Mouse (Mus musculus) testis, postnatal 14 days (tissue): ENCODE data around the gene Ipcef1.
"Not testable (repeated sequence)": the region's sequence is repeated elsewhere in the genome, so short reads cannot be mapped to it uniquely, and the experiment has no call there.

ENCODE experiments used
- DNase-seq: peaks from one replicate; pipeline ENCODE4 v3.0.0; 2021; ENCODE audit warnings: low spot score

The Ipcef1 gene

DNA sequence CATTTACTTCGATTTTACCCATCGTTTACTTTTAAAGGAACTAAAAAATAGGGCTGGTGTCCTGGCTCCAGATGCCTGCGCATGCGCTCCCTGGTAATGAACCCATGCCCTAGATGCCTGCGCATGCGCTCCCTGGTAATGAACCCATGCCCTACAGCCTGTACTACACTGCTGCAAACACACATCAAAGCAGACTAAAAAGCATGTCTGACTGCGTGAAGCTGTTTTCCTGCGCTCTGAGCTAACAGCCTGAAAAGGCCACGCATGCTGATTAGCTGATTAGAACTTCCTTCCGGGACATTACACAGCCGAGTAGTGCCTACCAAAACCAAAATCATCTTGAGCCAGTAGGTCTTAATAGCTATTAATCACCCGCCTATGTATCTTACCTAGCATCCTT, 16.7 kb downstream of the Ipcef1 start:
- peak; percentile 26 for DNase-seq

DNA sequence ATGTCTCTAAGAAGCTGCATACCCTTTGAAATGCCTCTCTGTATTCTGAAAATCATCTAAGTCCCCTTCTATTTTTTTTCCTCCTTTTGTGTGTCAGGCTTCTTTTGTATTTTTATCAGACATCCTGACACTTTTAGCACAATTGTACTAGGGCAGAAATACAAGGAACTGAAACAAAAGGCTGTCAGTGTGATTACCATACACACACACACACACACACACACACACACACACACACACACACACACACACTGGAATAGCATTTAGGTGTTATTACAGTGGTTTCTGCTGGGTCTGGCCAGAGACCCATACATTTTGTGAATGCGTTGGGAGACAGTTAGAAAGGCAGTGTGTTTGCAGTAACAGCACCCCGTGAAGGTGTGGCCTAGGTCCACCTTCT, 18.8 kb downstream of the Ipcef1 start:
- no peak for DNase-seq

DNA sequence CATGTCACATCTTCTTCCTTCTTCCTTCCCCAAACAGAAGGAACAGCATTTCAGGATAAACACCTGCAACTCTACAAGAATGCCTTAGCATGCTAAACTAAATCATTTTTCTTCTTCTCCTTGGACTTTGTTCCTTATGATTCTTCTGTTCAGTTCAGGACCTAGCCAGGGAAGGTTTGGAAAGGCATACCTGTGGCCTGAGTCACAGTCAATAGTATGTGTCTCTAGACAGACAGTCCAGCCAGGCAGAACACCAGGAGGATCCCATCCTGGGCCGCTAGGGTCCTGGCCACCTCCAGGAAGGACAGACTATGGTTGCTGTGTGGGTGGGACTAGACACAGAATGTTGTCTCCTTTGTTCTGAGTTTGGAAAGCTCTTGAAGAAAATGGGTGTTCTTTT, 27.2 kb downstream of the Ipcef1 start:
- DNase-seq = no peak

DNA sequence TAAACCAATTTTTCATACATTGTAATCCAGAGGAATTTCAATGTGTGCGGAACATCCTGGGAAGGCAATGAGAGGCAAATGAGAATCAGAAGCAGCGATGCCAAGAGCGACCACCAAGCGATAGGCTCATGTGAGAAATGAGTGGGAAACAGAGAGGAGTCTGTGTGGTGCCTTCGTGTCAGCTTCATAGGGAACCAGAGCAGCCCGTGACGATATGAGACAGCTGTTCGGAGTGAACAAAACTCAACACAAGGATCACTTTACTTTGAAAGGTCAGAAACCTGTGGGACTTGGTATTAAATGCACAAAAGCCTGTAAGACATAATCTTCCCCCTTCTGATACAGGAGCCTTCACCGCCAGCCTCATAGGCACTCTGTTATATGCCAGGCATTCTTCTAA, 31.7 kb downstream of the Ipcef1 start:
- no peak for DNase-seq

DNA sequence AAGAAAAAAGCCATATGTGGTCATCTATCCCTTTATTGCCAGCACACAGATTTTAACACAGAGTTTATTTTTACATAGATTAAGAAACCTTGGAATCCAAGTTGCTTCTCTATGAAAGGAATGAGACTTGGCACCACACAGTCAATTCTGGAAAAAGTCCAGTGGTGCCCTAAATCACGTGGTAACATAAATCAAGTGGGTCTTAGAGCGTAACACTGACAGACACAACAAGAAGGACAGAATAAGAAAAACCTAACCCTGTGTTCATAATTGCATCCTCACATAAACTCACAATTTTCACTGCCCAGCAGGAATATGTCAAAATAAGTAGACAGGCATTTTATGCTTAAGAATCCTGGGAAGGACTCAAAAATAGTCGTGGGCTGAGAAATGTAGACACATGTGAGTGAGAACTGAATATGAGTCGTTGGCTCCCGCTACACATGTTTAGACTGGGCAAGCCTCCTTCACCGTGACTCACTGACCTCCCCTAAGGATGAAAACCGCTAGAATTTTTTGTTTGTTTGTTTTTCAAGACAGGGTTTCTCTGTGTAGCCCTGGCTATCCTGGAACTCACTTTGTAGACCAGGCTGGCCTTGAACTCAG, 32.4 kb downstream of the Ipcef1 start:
- DNase-seq = no peak

DNA sequence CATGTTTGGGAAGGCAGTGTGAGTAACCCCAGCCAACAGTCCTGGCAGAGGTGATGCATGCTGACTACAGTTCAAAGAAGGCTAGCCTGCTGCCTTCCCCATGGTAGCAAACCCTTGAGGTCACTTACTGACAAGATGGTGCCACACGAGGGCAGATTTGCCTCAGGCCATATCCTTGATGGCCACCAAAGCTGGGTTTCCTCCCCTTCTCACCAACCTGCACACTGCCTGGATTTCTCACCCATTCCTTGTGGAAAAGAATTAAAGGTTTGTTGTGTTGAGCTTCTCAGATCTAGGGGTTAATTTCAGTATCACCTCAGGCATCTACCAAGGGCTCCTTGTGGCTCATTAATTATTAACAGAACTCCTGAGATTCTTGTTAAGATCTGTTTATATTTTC, 37.1 kb downstream of the Ipcef1 start:
- no peak for DNase-seq

DNA sequence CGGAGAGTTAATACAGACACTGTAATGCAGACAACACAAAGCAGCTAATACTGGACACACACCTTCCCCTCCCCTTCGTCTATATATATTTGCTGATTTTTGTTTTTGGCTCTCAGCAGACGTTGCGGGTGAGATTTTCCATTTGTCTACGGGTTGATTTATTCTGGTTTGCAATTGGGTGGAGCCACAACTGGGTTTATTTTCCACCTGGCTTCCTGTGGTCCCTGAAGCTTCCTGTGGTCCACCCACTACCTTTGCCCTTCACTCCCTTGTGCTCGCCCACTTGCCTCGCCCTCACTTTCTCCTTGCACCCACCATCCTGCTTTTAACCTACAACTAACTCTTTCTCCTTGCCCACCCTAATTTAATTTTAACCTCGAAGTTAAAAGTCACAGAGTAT, 41.7 kb downstream of the Ipcef1 start:
- DNase-seq = no peak

DNA sequence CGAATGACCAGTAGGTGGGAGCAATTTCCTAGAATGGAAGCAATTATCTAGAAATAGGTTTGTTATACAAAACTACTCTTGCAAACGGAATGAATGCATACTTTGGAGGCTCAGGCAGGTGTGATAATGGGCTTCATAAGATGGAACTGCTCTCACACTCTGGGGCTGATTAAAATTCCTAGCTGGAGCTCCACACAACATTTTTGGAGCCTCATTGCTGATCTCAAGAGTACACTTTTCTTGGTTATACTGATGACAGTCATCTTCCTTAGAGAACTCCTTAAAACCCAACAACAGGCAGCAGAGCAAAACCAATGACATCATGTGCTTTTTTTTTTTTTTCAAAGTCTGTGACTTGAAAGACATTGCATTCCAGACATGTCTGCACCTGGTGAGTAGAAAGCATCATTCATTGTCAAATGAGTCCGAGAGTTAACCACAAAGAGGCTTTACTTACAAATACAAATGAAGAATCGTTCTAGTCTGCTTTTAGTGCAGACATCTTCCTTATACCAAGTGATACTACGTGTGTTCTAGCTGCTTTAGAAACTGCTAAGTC, 47.2 kb downstream of the Ipcef1 start:
- no peak for DNase-seq

DNA sequence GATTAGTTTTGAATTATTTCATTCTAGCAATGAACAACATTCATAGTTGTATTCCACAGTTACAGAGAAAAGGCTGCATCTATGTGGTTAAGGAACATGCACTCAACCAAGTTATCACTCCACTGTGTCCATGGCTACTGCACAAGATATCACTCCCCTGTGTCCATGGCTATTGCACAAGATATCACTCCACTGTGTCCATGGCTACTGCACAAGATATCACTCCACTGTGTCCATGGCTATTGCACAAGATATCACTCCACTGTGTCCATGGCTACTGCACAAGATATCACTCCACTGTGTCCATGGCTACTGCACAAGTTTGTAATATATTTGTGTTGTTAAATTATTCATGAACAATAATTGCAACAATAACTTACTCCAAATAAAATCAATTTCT, 48.4 kb downstream of the Ipcef1 start:
- not testable (repeated sequence) for DNase-seq

DNA sequence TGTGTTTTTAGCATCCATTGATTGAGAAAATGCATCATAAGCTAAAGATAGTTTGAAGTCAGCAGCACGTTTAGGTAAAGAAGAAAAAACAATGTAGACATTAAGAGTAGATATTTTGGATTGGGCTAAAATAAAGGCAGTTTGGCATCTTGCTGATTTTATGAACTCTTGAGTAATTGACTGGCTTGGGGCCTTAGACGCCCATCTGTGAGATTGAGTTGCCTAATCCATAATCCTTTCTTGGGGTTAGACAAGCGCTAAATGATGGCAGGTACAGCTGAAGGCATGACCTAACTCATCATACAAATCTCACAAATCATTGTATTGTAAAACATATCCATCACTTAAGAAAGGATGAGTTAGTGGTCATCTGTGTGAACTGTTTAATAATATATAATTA, 52.9 kb downstream of the Ipcef1 start:
- DNase-seq = no peak

DNA sequence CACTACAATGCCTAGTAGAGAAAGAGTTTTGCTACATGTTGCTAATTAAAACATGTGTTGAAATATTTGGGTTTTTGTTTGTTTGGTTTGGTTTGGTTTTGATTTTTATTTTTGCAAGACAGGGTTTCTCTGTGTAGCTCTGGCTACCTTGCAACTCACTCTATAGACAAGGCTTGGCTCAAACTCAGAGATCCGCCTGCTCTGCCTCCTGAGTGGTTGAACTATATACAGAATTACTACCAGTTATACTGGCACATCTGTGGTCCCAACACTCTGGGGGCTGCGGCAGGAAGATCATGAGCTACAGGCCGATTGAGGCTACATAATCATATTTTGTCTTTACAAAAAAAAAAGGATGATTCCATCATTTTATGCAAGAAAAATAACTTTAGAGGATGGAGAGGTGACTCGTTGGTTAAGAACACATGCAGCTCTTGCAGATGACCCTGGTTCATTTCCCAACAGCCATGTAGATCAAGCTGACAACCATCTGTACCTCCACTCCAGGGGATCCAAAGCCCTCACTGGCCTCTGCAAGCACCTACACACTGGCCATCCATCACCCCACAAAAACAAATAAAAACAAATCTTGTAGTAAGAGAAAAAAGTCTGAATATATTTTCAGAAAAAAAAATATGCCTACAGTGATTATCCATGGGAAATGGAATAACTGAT, 53.6 kb downstream of the Ipcef1 start:
- DNase-seq = no peak

DNA sequence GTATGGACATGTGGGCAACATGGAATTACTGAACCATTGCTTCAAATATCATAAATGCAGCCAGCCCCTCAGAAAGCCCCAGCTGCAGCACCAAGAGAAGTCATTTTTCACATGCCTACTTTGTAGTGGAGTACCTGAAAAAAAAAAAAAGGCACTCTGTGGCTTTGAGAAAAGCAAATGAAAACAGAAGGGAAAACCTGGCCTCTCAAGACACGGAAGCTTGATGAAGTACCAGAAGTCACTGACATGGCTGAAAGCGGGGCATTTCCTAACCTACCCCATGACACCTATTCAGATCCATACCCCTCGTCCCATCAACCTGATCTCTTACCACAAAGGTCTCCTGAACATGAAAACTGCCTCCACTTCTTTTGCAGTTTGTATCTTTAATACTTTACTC, 55.4 kb downstream of the Ipcef1 start:
- no peak for DNase-seq

DNA sequence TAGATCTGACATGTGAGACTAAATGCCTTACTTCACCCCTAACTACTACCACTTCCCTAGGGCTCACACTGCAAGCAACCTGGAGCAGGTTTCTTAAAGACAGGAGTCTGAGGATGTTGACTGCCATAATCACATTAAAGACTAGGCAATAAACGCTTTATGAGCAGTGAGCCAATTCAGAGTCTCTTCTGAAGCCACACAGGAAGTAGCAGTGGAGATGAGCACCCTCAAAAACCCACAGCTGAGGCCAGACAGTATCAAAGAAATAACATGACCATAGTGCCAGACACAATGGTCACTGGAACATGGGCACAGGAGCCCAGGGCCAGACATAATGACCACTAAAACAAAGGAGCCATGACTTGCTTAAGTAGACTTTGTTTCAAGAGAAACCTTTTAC, 63.7 kb downstream of the Ipcef1 start:
- DNase-seq = no peak

DNA sequence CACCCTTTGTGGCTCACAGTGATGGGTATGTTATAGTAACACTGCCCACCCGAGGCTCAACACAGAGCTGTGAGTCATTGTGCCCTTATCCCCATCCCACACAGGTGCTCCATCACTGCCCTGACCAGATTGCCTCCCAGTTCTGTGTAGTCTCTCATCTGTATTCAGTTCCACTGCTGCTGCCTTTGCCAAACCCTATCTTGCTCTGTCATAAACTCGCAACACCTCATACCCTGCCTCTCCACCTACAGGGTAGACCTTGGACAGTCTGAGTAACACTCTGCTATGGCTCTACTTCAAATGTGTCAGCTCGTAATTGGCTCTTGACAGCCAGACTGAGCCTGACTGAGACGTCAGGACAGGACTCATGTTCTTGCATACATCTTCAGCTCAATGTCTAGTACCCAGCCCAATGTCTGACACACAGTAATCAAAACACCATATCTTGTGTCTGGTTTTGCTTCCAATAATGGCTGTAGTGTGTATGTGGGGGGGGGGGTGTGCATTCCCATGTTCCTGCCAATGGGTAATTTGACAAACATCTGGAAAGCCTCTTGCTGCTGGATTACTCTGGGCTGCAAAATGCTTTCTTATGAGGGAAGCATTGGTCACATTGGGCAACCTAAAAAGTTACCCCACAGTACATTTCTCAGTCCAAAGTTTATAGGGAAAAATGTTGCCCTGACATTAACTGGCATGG, 64.7 kb downstream of the Ipcef1 start:
- no peak for DNase-seq

DNA sequence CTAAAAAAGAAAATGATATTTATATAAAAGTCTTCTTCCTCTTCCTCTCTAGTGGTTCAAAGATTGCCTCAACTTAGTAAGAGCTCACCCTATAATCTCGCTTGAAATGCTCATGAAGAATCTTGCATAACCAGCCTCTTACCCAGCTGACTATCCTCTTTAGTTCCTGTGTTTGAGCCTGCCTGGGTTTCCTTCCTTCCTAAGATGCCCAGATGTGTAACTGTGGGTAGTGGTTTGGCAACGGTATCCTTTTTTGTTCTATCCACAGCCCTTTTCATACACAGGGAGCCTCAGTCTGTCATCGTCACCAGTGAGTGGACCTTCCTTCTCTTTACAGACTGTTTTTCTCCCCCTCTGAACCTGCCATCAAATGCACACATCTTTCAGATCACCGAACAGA, 66.0 kb downstream of the Ipcef1 start:
- no peak for DNase-seq

DNA sequence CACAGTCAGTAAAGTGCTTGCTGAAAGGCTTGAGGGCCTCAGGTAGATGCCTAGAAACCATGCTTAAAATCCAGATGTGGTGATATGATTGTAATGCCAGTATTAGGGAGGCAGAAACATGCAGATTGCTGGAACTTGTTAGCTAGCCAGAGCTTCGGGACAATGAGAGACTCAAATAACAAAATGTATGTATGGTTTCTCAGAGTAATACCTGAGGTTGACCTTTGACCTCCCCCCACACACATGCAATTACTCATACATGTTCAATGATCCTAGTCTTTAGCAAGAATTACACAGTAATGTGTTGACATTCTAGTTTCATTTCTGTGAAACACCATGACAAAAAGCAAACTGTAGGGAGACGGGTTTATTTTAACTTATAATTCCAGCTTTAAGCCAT, 68.8 kb downstream of the Ipcef1 start:
- DNase-seq = no peak

DNA sequence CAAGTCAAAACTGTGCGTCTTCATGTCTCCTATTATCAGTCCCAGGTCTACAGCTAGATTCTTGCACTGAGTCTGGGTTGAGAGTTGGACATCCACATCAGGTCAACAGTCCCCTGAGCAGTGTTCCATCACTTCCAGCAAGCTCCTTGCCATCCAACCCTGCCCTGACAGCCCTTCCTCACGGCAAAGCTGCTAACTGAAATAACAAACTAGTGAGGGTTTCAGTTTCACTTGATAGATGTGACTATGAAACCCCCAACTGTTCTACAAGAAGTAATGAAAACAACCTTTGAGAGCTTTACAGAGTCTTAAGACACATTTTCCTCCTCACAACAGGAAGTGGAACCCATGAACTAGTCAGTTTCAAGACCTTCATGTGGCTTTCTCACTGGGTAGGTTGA, 69.5 kb downstream of the Ipcef1 start:
- DNase-seq = no peak

DNA sequence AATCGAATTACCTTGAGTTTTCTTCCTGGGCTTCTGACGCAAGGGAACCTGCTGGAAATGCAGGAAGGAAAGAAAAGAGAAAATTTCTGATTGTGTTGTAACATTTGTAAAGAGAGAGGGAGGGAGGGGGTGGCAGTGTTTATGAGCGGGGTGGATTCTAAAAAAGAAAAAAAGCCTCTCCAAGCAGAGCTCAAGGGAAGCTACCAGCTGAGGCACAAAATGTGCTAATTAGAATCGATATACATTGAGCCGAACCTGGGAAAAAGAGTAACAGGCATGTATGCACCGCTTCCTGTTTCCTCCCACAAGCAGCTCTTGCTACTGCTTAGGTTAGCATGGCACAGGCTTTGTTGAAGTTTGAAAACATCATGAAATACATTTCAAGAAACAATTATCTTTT, 72.0 kb downstream of the Ipcef1 start:
- DNase-seq = no peak

DNA sequence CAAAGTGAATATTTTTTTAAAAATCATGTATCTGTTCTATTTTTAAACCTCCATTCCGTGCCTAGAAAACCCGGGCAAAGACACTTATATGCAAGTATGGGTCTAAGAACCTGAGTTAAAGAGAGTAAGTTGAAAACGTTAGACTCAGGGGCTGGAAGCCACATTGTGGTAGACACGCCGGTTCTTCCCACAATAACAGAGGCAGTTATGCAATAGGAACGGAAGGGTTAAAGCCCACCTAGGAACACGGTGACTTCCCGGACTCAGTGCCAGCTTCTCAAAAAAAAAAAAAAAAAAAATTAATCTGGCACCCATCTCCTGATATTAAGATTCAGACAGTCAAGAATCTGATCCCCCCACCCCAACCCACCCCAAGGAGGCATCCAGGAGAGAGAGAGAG, 72.5 kb downstream of the Ipcef1 start:
- no peak for DNase-seq

DNA sequence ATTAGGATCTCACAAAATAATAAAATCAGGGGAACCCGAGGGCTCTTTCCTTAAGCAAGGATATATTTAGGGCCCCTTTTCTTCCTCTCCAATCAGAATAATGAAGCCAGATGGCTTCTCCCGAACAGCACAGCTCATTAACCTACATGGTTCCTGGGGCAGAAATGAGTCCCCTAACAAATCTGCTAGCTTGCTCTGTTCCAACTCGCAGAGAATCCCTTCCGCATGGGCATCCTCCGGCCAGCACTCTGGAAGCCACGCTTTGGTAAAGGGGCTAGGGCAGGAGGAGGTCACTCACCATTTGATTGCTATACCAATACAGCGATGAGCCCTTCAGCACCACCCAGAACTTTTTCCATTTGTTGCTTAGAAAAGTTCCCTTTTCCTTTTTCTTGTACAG, 73.1 kb downstream of the Ipcef1 start:
- no peak for DNase-seq

DNA sequence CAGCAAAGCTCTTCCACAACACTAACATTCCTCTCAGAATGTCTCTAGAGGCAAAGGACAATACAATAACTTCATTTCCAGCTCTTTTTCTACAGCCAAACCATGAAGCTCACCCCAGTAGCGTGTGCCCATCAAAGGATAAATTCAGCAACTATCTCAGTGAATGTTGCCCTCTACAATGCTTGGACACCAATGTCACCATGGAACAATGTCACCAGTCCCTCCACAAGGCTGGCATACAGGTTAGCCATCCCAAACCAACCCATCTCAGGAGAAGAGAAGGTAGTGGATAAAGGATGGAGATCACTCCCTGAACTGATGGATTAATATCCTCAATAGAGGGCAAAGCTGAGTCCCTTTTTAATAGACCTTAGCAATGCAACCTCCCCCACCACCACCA, 73.5 kb downstream of the Ipcef1 start:
- no peak for DNase-seq

DNA sequence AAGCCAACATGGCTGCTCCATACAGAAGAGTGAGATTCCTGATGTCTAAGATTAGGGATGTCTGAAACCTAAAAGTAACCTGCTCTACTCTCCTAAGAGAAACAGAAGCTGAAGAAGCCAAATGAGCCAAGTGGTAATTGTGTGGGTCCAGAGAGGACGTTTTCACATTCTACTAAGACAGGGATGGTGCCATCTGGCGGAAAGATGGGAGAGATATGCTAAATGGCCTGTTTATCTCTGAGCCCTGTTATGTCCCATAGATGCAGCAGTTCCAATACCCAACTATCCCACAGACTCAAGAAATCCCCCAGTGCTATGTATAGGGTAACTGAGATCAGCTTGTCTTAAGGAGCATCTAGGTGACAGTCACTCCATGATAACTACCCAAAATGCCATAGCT, 74.4 kb downstream of the Ipcef1 start:
- no peak for DNase-seq

DNA sequence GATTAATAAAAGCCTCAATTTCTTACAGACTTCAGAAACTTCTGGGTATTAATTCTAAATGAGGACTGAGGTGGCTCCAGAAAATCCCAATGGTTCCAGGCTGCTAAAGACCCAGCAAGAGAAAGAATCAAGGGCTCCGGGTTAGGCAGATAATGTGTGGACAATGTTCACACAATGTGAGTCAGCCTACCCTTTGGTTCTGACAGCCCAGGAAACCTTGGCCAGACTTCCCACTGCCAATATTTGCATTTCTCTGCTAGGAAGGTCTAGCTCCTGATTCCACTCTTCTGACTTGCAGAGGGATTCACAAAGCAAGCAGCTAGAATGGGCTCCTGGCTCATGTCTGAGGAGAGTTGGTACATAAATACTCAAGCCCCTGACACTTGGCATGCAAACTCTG, 83.9 kb downstream of the Ipcef1 start:
- no peak for DNase-seq
